9 mouse cellular contexts compared by ENCODE assay signal in genomic region chr5:114978888-114979249, GRCm38 (mm10). TPM values are rescaled to one million over a fixed set of nuclear protein-coding genes. Genes with fewer than 3 reads are reported as not detected.
DNase-seq lines count a peak whose midpoint lies in the region; ATAC-seq and TF ChIP-seq lines count a peak whose summit lies in the region.
"Had no signal": no experiment of that assay in that cellular context is flagged by ENCODE, and none has a peak within 500 bp of the region (broad histone marks: within the 10 kb centered on the region; RNA-seq: fewer than 3 reads in every experiment).

No protein-coding gene starts in this region.

- WGBS in lung, embryonic 16.5 days = 5% methylated on average over 6 of the region's 6 CpGs
- WGBS in forebrain, embryonic 14.5 days = 5% methylated on average over 6 of the region's 6 CpGs
- WGBS in limb, embryonic 10.5 days = 8% methylated on average over 6 of the region's 6 CpGs
- 4% methylated on average over 6 of the region's 6 CpGs for WGBS in midbrain, postnatal 0 days

- ATAC-seq in lung, embryonic 16.5 days (ENCODE audit: low read depth) = peak; percentile 41; the same call in 1 of the 2 replicates
- ATAC-seq in forebrain, embryonic 14.5 days = peak; percentile 46
- no peak for ATAC-seq in midbrain, postnatal 0 days (ENCODE audit: low FRiP score)

- H3K27ac ChIP-seq in lung, embryonic 16.5 days (ENCODE audit: low read length) = no peak overlapping the region
- no peak overlapping the region for H3K27ac ChIP-seq in forebrain, embryonic 14.5 days (ENCODE audit: low read depth, low read length)
- H3K27ac ChIP-seq in limb, embryonic 10.5 days = peak overlapping the region; percentile 71
- no peak overlapping the region for H3K27ac ChIP-seq in midbrain, postnatal 0 days (ENCODE audit: low read depth, low read length)

- DNase-seq in lung, postnatal 4 days = no peak
- peak; percentile 80 for DNase-seq in brain, adult 2 months (ENCODE audit: low read depth, low spot score)
- DNase-seq in forebrain, embryonic 14.5 days (ENCODE audit: low spot score) = peak; percentile 65
- DNase-seq in limb, embryonic 10.5 days (ENCODE audit: low spot score) = no peak
- peak; percentile 74 for DNase-seq in midbrain, postnatal 0 days (ENCODE audit: low spot score)
- no peak for DNase-seq in adrenal gland, adult 18-20 months (ENCODE audit: low spot score in 2 of 2)
- no peak for DNase-seq in adrenal gland, adult 8-10 months

- H3K9ac ChIP-seq in lung, embryonic 16.5 days (ENCODE audit: low read length) = 0 out of 2 replicates have a peak overlapping the region, but pooled peaks have one; percentile 35
- no peak overlapping the region; the same call in 1 of the 2 replicates for H3K9ac ChIP-seq in forebrain, embryonic 14.5 days (ENCODE audit: low read length)
- no peak overlapping the region for H3K9ac ChIP-seq in midbrain, postnatal 0 days (replicated peaks; ENCODE audit: low read length, poor library complexity, severe bottlenecking)

- no peaks in the 10 kb centered on the region for H3K9me3 ChIP-seq in lung, embryonic 16.5 days (ENCODE audit: control insufficient read depth, low read length)
- no peaks in the 10 kb centered on the region for H3K9me3 ChIP-seq in forebrain, embryonic 14.5 days (replicated peaks; ENCODE audit: control insufficient read depth, low read length)
- no peaks in the 10 kb centered on the region for H3K9me3 ChIP-seq in limb, embryonic 10.5 days (replicated peaks)
- H3K9me3 ChIP-seq in midbrain, postnatal 0 days (ENCODE audit: low read length) = no peaks in the 10 kb centered on the region

- no peaks in the 10 kb centered on the region for H3K27me3 ChIP-seq in lung, embryonic 16.5 days (ENCODE audit: control insufficient read depth, insufficient read depth, low read depth, low read length)
- H3K27me3 ChIP-seq in forebrain, embryonic 14.5 days (replicated peaks; ENCODE audit: control insufficient read depth, insufficient read depth, low read length) = no peaks in the 10 kb centered on the region
- H3K27me3 ChIP-seq in limb, embryonic 10.5 days (ENCODE audit: low read depth, poor library complexity, severe bottlenecking) = no peaks in the 10 kb centered on the region
- H3K27me3 ChIP-seq in midbrain, postnatal 0 days (ENCODE audit: insufficient read depth, low read length) = no peaks in the 10 kb centered on the region

- no peak for TF ChIP-seq CTCF in midbrain, postnatal 0 days (IDR thresholded peaks at IDR 0.05)

- peaks cover 15% of the 10 kb centered on the region for H3K4me1 ChIP-seq in lung, embryonic 16.5 days (replicated peaks; ENCODE audit: control insufficient read depth, insufficient read depth, low read length)
- peaks cover 5% of the 10 kb centered on the region; the same call in 1 of the 2 replicates for H3K4me1 ChIP-seq in forebrain, embryonic 14.5 days (ENCODE audit: control insufficient read depth, insufficient read depth, low read length)
- H3K4me1 ChIP-seq in limb, embryonic 10.5 days = peaks cover 20% of the 10 kb centered on the region
- H3K4me1 ChIP-seq in midbrain, postnatal 0 days (ENCODE audit: insufficient read depth, low read length) = peaks cover 7% of the 10 kb centered on the region; the same call in 1 of the 2 replicates

- H3K4me2 ChIP-seq in lung, embryonic 16.5 days (ENCODE audit: low read depth, low read length) = peak overlapping the region; percentile 96
- peak overlapping the region; percentile 74 for H3K4me2 ChIP-seq in forebrain, embryonic 14.5 days (ENCODE audit: low read length)
- peak overlapping the region; percentile 74 for H3K4me2 ChIP-seq in midbrain, postnatal 0 days (ENCODE audit: low read depth, low read length, poor library complexity, severe bottlenecking)

- peak overlapping the region; percentile 52 for H3K4me3 ChIP-seq in lung, embryonic 16.5 days (ENCODE audit: low read length)
- peak overlapping the region; percentile 30 for H3K4me3 ChIP-seq in forebrain, embryonic 14.5 days (ENCODE audit: low read depth, low read length)
- peak overlapping the region; percentile 52 for H3K4me3 ChIP-seq in limb, embryonic 10.5 days
- peak overlapping the region; percentile 38; the same call in 1 of the 2 replicates for H3K4me3 ChIP-seq in midbrain, postnatal 0 days (ENCODE audit: low read depth, low read length)

- H3K36me3 ChIP-seq in lung, embryonic 16.5 days (ENCODE audit: control insufficient read depth, insufficient read depth, low read length) = no peaks in the 10 kb centered on the region
- no peaks in the 10 kb centered on the region for H3K36me3 ChIP-seq in forebrain, embryonic 14.5 days (ENCODE audit: control insufficient read depth, insufficient read depth, low read length)
- H3K36me3 ChIP-seq in limb, embryonic 10.5 days = no peaks in the 10 kb centered on the region
- H3K36me3 ChIP-seq in midbrain, postnatal 0 days (ENCODE audit: insufficient read depth, low read length) = no peaks in the 10 kb centered on the region

RNA-seq across cellular contexts. Expression of gene Hnf1a, which starts 8.0 kb away (rescaled TPM):
- polyA plus RNA-seq in lung, embryonic 16.5 days (2015; fragmentation: Nextera tagmentation; extraction: Ambion mirVana) = 0.08 and 0.16 TPM in 2 replicates
- not detected in 2 replicates for polyA plus RNA-seq in forebrain, embryonic 14.5 days (2014; fragmentation: Nextera tagmentation; extraction: Ambion mirVana)
- polyA plus RNA-seq in limb, embryonic 10.5 days (2016; fragmentation: Nextera tagmentation; extraction: Ambion mirVana) = 0.09 and 0.11 TPM in 2 replicates
- total RNA-seq in midbrain, postnatal 0 days (2014; rRNA removed) = not detected in 2 replicates
- polyA plus RNA-seq in midbrain, postnatal 0 days (2015; fragmentation: Nextera tagmentation; extraction: Ambion mirVana) = 0.05 and 0.06 TPM in 2 replicates
- not detected for total RNA-seq in adrenal gland, adult 18-20 months (2021)
- not detected for total RNA-seq in adrenal gland, adult 8-10 months (2022)
- total RNA-seq: layer of hippocampus, adult 18-20 months had no signal

RNA-seq across cellular contexts. Expression of gene Sppl3, which starts 32.1 kb away (rescaled TPM):
- 9.6 and 9.8 TPM in 2 replicates for polyA plus RNA-seq in lung, embryonic 16.5 days (2015; fragmentation: Nextera tagmentation; extraction: Ambion mirVana)
- 20.3 and 24.0 TPM in 2 replicates for polyA plus RNA-seq in forebrain, embryonic 14.5 days (2014; fragmentation: Nextera tagmentation; extraction: Ambion mirVana)
- polyA plus RNA-seq in limb, embryonic 10.5 days (2016; fragmentation: Nextera tagmentation; extraction: Ambion mirVana) = 15.2 and 15.3 TPM in 2 replicates
- total RNA-seq in midbrain, postnatal 0 days (2014; rRNA removed) = 153 TPM in 2 replicates
- polyA plus RNA-seq in midbrain, postnatal 0 days (2015; fragmentation: Nextera tagmentation; extraction: Ambion mirVana) = 34.9 and 37.1 TPM in 2 replicates
- 10 to 100 TPM; 40.0 to 44.0 TPM for total RNA-seq in adrenal gland, adult 18-20 months (2021)
- total RNA-seq in adrenal gland, adult 8-10 months (2022) = 10 to 100 TPM; 44.3 to 62.9 (median 56.7) TPM

RNA-seq across cellular contexts. Expression of gene 2210016L21Rik, which starts 36.9 kb away (rescaled TPM):
- 48.0 and 49.2 TPM in 2 replicates for polyA plus RNA-seq in lung, embryonic 16.5 days (2015; fragmentation: Nextera tagmentation; extraction: Ambion mirVana)
- 90.5 and 95.3 TPM in 2 replicates for polyA plus RNA-seq in forebrain, embryonic 14.5 days (2014; fragmentation: Nextera tagmentation; extraction: Ambion mirVana)
- 42.3 and 48.6 TPM in 2 replicates for polyA plus RNA-seq in limb, embryonic 10.5 days (2016; fragmentation: Nextera tagmentation; extraction: Ambion mirVana)
- total RNA-seq in midbrain, postnatal 0 days (2014; rRNA removed) = 62.9 and 71.3 TPM in 2 replicates
- 189 and 225 TPM in 2 replicates for polyA plus RNA-seq in midbrain, postnatal 0 days (2015; fragmentation: Nextera tagmentation; extraction: Ambion mirVana)
- total RNA-seq in adrenal gland, adult 18-20 months (2021) = 10 to 100 TPM; 36.7 to 39.0 TPM
- 10 to 100 TPM; 46.4 to 59.2 (median 54.2) TPM for total RNA-seq in adrenal gland, adult 8-10 months (2022)

RNA-seq across cellular contexts. Expression of gene Oasl1, which starts 55.8 kb away (rescaled TPM):
- polyA plus RNA-seq in lung, embryonic 16.5 days (2015; fragmentation: Nextera tagmentation; extraction: Ambion mirVana) = 0.50 and 0.85 TPM in 2 replicates
- polyA plus RNA-seq in forebrain, embryonic 14.5 days (2014; fragmentation: Nextera tagmentation; extraction: Ambion mirVana) = 0.10 and 0.28 TPM in 2 replicates
- 0.09 and 0.24 TPM in 2 replicates for polyA plus RNA-seq in limb, embryonic 10.5 days (2016; fragmentation: Nextera tagmentation; extraction: Ambion mirVana)
- total RNA-seq in midbrain, postnatal 0 days (2014; rRNA removed) = 0.24 and 3.8 TPM in 2 replicates
- 0.32 and 0.79 TPM in 2 replicates for polyA plus RNA-seq in midbrain, postnatal 0 days (2015; fragmentation: Nextera tagmentation; extraction: Ambion mirVana)
- total RNA-seq in adrenal gland, adult 18-20 months (2021) = 1 to 10 TPM in 1 of 2 experiments, under 1 TPM in 1; 0.74 to 1.2 TPM
- total RNA-seq in adrenal gland, adult 8-10 months (2022) = 1 to 10 TPM; 1.7 to 2.4 (median 2.0) TPM
- total RNA-seq: layer of hippocampus, adult 18-20 months had no signal

Comparison
In these comparisons a context has a peak if more than half of its experiments do, and no peak if none do; other contexts are left out.
1. DNase-seq: peak in brain, adult 2 months (single experiment), forebrain, embryonic 14.5 days (single experiment) and midbrain, postnatal 0 days (single experiment); none in lung, postnatal 4 days (0 of 2), limb, embryonic 10.5 days (single experiment), adrenal gland, adult 18-20 months (0 of 2) and adrenal gland, adult 8-10 months (single experiment).
2. Peak in every context shown above with its lines, with median percentiles within 50 percentile points of each other: H3K4me2 ChIP-seq and H3K4me3 ChIP-seq.